Mouse (Mus musculus) natural killer cell, adult 2 months (primary cell): ENCODE data around the gene Prkch.

Source experiments
- DNase-seq, 2 experiments: peaks; one replicate each; pipeline ENCODE4 v3.0.0; 2022; ENCODE audit warnings: low spot score in 2 of 2

Gene Prkch

GRCm38 (mm10) chr12:73583318-73583717 is 1.3 kb upstream of the Prkch start:
- DNase-seq, result no peak

- DNase-seq, result peak in 1 of 2 experiments; percentile 40
Measured at GRCm38 (mm10) chr12:73583813-73584609, 585 bp upstream of the Prkch start.

GRCm38 (mm10) chr12:73585241-73585801 is 725 bp downstream of the Prkch start:
- DNase-seq, result no peak

- DNase-seq, result no peak
Measured at GRCm38 (mm10) chr12:73585850-73586249, 1.3 kb downstream of the Prkch start.

- no peak for DNase-seq
Measured at GRCm38 (mm10) chr12:73587262-73587661, 2.7 kb downstream of the Prkch start.

GRCm38 (mm10) chr12:73590627-73591276 is 6.2 kb downstream of the Prkch start:
- DNase-seq, result no peak

- no peak for DNase-seq
Measured at GRCm38 (mm10) chr12:73591625-73592024, 7.0 kb downstream of the Prkch start.

- DNase-seq, result peak; percentile 80 to 90
Measured at GRCm38 (mm10) chr12:73593021-73593798, 8.6 kb downstream of the Prkch start.

- DNase-seq, result no peak
Measured at GRCm38 (mm10) chr12:73594177-73594745, 9.7 kb downstream of the Prkch start.

- peak in 1 of 2 experiments; percentile 17 for DNase-seq
Measured at GRCm38 (mm10) chr12:73595226-73595625, 10.6 kb downstream of the Prkch start.

GRCm38 (mm10) chr12:73598241-73598640 is 13.6 kb downstream of the Prkch start:
- DNase-seq, result peak; percentile 89 to 94

- no peak for DNase-seq
Measured at GRCm38 (mm10) chr12:73600457-73600856, 15.9 kb downstream of the Prkch start.

GRCm38 (mm10) chr12:73602974-73603373 is 18.4 kb downstream of the Prkch start:
- DNase-seq, result no peak

- DNase-seq, result peak; percentile 76 to 87
Measured at GRCm38 (mm10) chr12:73603653-73604052, 19.1 kb downstream of the Prkch start.

- peak; percentile 76 to 86 for DNase-seq
Measured at GRCm38 (mm10) chr12:73604762-73605161, 20.2 kb downstream of the Prkch start.

GRCm38 (mm10) chr12:73605174-73605573 is 20.6 kb downstream of the Prkch start:
- peak; percentile 71 to 77 for DNase-seq

- DNase-seq, result no peak
Measured at GRCm38 (mm10) chr12:73607381-73608064, 22.9 kb downstream of the Prkch start.

- DNase-seq, result no peak
Measured at GRCm38 (mm10) chr12:73608065-73608397, 23.4 kb downstream of the Prkch start.

GRCm38 (mm10) chr12:73609262-73609661 is 24.7 kb downstream of the Prkch start:
- no peak for DNase-seq

- DNase-seq, result no peak
Measured at GRCm38 (mm10) chr12:73609676-73610545, 25.3 kb downstream of the Prkch start.
